Mouse (Mus musculus): ENCODE measurements around the gene Srcap. TPM values are rescaled to one million over a fixed set of nuclear protein-coding genes. Genes with fewer than 3 reads are reported as not detected.
A peak's percentile ranks its signal among the peaks of the same experiment; 100 is the strongest.

Gene Srcap
- total and polyA plus RNA-seq, 3 experiments = 14.8 to 107 (median 48.5) TPM

DNA sequence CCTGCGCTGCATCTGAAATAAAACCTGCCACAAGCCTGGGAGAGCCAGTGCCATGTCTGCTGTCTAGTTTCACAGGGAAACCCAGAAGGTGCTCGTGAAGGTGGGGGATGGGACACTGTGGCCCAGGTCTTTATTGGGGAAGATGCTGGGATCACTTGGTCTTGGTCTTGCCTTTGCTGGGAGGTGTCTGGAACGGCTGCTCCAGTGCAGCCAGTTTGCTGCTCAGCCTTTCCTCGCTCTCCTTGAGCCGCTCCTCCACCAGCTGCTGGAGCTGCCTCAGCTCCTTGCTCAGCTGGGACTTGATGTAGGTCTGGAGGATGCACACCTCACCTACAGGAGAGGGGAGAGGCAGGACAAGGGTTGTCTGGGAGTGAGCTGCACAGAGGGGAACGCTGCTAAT lies 71.5 kb downstream of the Srcap start:
- H3K36me3 ChIP-seq (replicated peaks) = peaks cover 81% of the 10 kb centered on the region
- TF ChIP-seq POLR2AphosphoS5 (IDR thresholded peaks at IDR 0.05; ENCODE audit: insufficient replicate concordance, low read depth, low read length) = no peak
- ATAC-seq (ENCODE audit: extremely low read depth, insufficient number of reproducible peaks, low FRiP score, poor library complexity, severe bottlenecking) = no peak
- H3K27me3 ChIP-seq (ENCODE audit: insufficient read depth, low read length) = no peaks in the 10 kb centered on the region
- H3K4me1 ChIP-seq (ENCODE audit: insufficient read depth, low read depth, low read length) = peaks cover 27% of the 10 kb centered on the region
- H3K4me3 ChIP-seq (ENCODE audit: low read depth, low read length) = no peak overlapping the region
- H3K9me3 ChIP-seq (replicated peaks) = no peaks in the 10 kb centered on the region
- DNase-seq (ENCODE audit: low spot score) = no peak

DNA sequence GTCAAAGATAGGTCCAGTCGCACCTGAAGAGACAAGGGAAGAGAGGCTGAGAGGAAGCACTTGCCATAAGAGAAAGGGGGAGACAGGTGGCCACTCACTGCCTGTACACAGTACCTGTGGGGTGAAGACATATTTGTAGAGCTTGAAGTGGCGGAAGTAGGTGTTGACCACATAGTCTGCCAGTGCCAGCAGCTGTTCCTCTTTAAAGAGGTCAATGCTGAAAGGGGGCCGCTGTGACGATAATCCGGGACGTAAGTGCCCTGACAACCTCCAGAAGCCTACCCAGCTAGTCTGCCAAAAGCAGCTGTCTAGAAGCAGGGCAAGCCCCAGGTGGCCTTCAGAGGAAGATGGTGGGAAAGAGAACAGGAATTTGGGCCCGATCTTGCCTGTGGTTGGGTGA lies 73.2 kb downstream of the Srcap start:
- no peak for TF ChIP-seq CTCF (IDR thresholded peaks at IDR 0.05; ENCODE audit: low read depth, low read length)
- no peak for TF ChIP-seq GATA2 (IDR thresholded peaks at IDR 0.05; ENCODE audit: borderline replicate concordance, low read depth, low read length)
- TF ChIP-seq POLR2AphosphoS5 (IDR thresholded peaks at IDR 0.05; ENCODE audit: insufficient replicate concordance, low read depth, low read length) = no peak
- TF ChIP-seq TAL1 (conservative IDR thresholded peaks at IDR 0.05; ENCODE audit: low read depth, low read length) = no peak
- TF ChIP-seq GATA1 (IDR thresholded peaks at IDR 0.05; ENCODE audit: borderline replicate concordance, low read length) = no peak
- peaks cover 36% of the 10 kb centered on the region for H3K4me1 ChIP-seq (ENCODE audit: insufficient read depth, low read depth, low read length)
- DNase-seq (ENCODE audit: low spot score) = no peak
- H3K27me3 ChIP-seq (ENCODE audit: insufficient read depth, low read length) = no peaks in the 10 kb centered on the region
- peaks cover 73% of the 10 kb centered on the region for H3K36me3 ChIP-seq (replicated peaks)
- no peak overlapping the region for H3K4me3 ChIP-seq (ENCODE audit: low read depth, low read length)
- no peak for ATAC-seq (ENCODE audit: extremely low read depth, insufficient number of reproducible peaks, low FRiP score, poor library complexity, severe bottlenecking)
- no peaks in the 10 kb centered on the region for H3K9me3 ChIP-seq (replicated peaks)

DNA sequence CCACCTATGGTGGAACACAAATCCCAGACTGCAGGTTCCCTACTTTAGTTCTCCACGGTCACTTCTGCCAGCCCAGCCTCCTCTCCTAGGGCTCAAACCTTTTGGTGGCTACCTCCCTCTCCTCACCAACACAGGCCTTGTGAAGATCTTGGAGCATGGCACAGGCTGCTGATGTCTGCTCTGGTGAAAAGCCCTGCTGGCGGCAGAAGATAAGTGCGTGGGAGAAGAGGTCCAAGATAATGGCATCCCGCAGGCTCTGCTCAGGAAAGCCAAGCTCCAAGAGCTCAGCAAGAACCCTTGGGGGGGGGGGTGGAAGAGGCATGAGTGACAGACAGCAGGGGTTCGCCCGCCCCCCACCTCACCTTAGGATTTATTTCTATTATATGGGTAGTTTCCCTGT lies 74.4 kb downstream of the Srcap start:
- Histone ChIP-seq H3K36me3 (replicated peaks) (peaks cover 73% of the 10 kb centered on the region), H3K9me3 (replicated peaks) (no peaks in the 10 kb centered on the region), H3K27me3 (ENCODE audit: insufficient read depth, low read length) (no peaks in the 10 kb centered on the region), H3K4me3 (ENCODE audit: low read depth, low read length) (no peak overlapping the region), H3K4me1 (ENCODE audit: insufficient read depth, low read depth, low read length) (peaks cover 45% of the 10 kb centered on the region)
- DNase-seq (ENCODE audit: low spot score) (no peak), ATAC-seq (ENCODE audit: extremely low read depth, insufficient number of reproducible peaks, low FRiP score, poor library complexity, severe bottlenecking) (no peak)
- TF ChIP-seq GATA1 (IDR thresholded peaks at IDR 0.05; ENCODE audit: borderline replicate concordance, low read length) = no peak
- no peak for TF ChIP-seq GATA2 (IDR thresholded peaks at IDR 0.05; ENCODE audit: borderline replicate concordance, low read depth, low read length)
- TF ChIP-seq CTCF (IDR thresholded peaks at IDR 0.05; ENCODE audit: low read depth, low read length) = no peak
- no peak for TF ChIP-seq TAL1 (conservative IDR thresholded peaks at IDR 0.05; ENCODE audit: low read depth, low read length)
- no peak for TF ChIP-seq POLR2AphosphoS5 (IDR thresholded peaks at IDR 0.05; ENCODE audit: insufficient replicate concordance, low read depth, low read length)

DNA sequence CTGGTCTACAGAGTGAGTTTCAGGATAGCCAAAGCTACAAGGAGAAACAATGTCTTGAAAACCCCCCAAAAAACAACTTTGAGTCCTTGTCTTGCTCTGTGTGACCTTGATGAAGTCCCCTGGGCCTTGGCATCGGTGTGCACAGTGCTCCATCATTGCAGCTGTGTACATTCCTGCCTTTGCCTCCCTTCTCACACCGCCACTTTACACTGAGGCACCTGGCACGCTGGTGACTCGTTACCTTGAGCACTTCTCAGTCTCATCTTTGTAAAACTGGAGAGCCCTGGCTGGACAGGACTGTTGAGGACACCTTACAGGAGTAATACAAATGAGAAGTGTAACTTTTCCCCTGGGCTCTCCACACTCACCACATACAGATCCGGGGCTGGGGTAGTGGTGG lies 75.4 kb downstream of the Srcap start:
- TF ChIP-seq TAL1 (conservative IDR thresholded peaks at IDR 0.05; ENCODE audit: low read depth, low read length) (no peak), CTCF (IDR thresholded peaks at IDR 0.05; ENCODE audit: low read depth, low read length) (no peak), POLR2AphosphoS5 (IDR thresholded peaks at IDR 0.05; ENCODE audit: insufficient replicate concordance, low read depth, low read length) (no peak), GATA1 (IDR thresholded peaks at IDR 0.05; ENCODE audit: borderline replicate concordance, low read length) (no peak), GATA2 (IDR thresholded peaks at IDR 0.05; ENCODE audit: borderline replicate concordance, low read depth, low read length) (no peak)
- Histone ChIP-seq H3K27me3 (ENCODE audit: insufficient read depth, low read length) (no peaks in the 10 kb centered on the region), H3K4me1 (ENCODE audit: insufficient read depth, low read depth, low read length) (peaks cover 46% of the 10 kb centered on the region), H3K9me3 (replicated peaks) (no peaks in the 10 kb centered on the region), H3K4me3 (ENCODE audit: low read depth, low read length) (peak overlapping the region; percentile 91; the same call in 1 of the 2 replicates), H3K36me3 (replicated peaks) (peaks cover 73% of the 10 kb centered on the region)
- DNase-seq (ENCODE audit: low spot score) (no peak), ATAC-seq (ENCODE audit: extremely low read depth, insufficient number of reproducible peaks, low FRiP score, poor library complexity, severe bottlenecking) (no peak)

DNA sequence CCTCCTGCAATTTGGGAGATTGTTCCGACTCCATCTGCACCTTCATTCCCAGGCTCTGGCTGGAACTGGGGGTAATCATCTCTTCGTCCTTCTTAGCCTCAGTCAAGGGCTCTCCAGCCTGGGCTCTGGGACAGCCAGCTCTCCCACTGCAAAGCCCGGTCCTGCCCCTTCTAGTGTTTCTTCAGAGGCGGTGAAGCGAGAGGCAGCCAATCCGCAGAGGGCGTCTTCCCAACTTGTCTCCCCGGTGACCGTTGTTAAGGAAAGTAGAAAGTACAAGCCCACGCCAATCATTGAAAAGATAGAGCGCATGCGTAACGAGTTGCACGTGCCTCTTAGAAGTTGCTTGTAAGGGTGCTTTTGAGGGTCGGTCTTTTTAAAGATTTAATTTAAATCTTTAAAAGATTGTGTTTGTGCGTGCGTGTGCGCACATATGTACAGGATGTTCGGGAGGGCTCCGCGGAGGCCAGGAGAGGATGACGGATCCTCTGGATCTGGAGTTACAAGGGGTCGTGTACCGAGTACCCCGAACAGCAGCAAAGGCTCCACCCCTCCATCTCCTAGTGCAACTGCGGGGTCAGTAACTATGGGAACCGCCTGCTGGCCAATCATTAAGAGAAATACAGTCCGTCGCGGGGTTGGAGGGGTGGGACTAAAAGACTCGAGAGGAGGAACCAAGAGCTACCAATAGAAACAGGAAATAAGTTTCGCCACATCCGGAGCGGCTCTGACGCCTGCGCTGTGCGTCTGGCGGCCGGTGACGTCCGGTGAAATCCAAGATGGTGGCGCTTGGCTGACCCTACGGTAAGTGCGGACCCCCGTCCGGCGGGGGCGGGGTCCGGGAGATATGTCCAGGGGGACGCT lies 76.5 kb downstream of the Srcap start, which contains the start of the genes Ccdc189 and Rnf40:
Gene Ccdc189, minus strand, starts transcription at position 585 of the 861 bp plus-strand sequence.
Gene Rnf40, plus strand, starts transcription at position 757 of the 861 bp plus-strand sequence.
- ATAC-seq (ENCODE audit: extremely low read depth, insufficient number of reproducible peaks, low FRiP score, poor library complexity, severe bottlenecking) (peak; percentile 99), DNase-seq (ENCODE audit: low spot score) (peak; percentile 99)
- no peaks in the 10 kb centered on the region for H3K27me3 ChIP-seq (ENCODE audit: insufficient read depth, low read length)
- H3K4me1 ChIP-seq (ENCODE audit: insufficient read depth, low read depth, low read length) = peaks cover 48% of the 10 kb centered on the region
- TF ChIP-seq TAL1 (conservative IDR thresholded peaks at IDR 0.05; ENCODE audit: low read depth, low read length) = no peak
- TF ChIP-seq GATA2 (IDR thresholded peaks at IDR 0.05; ENCODE audit: borderline replicate concordance, low read depth, low read length) = no peak
- TF ChIP-seq POLR2AphosphoS5 (IDR thresholded peaks at IDR 0.05; ENCODE audit: insufficient replicate concordance, low read depth, low read length) = no peak
- no peak for TF ChIP-seq GATA1 (IDR thresholded peaks at IDR 0.05; ENCODE audit: borderline replicate concordance, low read length)
- no peak for TF ChIP-seq CTCF (IDR thresholded peaks at IDR 0.05; ENCODE audit: low read depth, low read length)
- H3K36me3 ChIP-seq (replicated peaks) = peaks cover 73% of the 10 kb centered on the region
- H3K9me3 ChIP-seq (replicated peaks) = no peaks in the 10 kb centered on the region
- H3K4me3 ChIP-seq (ENCODE audit: low read depth, low read length) = peak within 1 kb of the TSS; percentile 91

DNA sequence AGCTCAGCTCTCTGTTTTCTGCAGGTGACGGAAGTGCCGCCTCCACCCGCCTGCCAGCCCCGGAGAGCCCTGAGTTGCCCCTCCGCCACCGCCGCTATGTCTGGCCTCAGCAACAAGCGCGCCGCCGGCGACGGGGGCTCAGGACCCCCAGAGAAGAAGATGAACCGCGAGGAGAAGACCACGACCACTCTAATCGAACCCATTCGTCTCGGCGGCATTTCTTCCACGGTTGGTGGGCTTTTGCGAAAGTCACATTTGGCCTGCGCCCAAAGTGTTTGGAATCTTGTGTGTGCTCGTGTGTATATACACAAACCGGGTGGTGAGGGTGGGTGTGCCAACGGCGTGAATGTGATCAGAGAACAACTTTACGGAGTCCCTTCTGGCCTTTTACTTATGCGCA lies 77.1 kb downstream of the Srcap start:
- DNase-seq (ENCODE audit: low spot score) (no peak), ATAC-seq (ENCODE audit: extremely low read depth, insufficient number of reproducible peaks, low FRiP score, poor library complexity, severe bottlenecking) (no peak)
- no peaks in the 10 kb centered on the region for H3K9me3 ChIP-seq (replicated peaks)
- peaks cover 46% of the 10 kb centered on the region for H3K4me1 ChIP-seq (ENCODE audit: insufficient read depth, low read depth, low read length)
- H3K4me3 ChIP-seq (ENCODE audit: low read depth, low read length) = peak overlapping the region; percentile 91
- no peak for TF ChIP-seq GATA1 (IDR thresholded peaks at IDR 0.05; ENCODE audit: borderline replicate concordance, low read length)
- TF ChIP-seq CTCF (IDR thresholded peaks at IDR 0.05; ENCODE audit: low read depth, low read length) = no peak
- TF ChIP-seq TAL1 (conservative IDR thresholded peaks at IDR 0.05; ENCODE audit: low read depth, low read length) = no peak
- TF ChIP-seq GATA2 (IDR thresholded peaks at IDR 0.05; ENCODE audit: borderline replicate concordance, low read depth, low read length) = no peak
- no peak for TF ChIP-seq POLR2AphosphoS5 (IDR thresholded peaks at IDR 0.05; ENCODE audit: insufficient replicate concordance, low read depth, low read length)
- H3K36me3 ChIP-seq (replicated peaks) = peaks cover 73% of the 10 kb centered on the region
- no peaks in the 10 kb centered on the region for H3K27me3 ChIP-seq (ENCODE audit: insufficient read depth, low read length)
